Mouse (Mus musculus) embryonic facial prominence, embryonic 15.5 days (tissue): ENCODE data around the gene A630095N17Rik. TPM values are rescaled to one million over a fixed set of nuclear protein-coding genes. Genes with fewer than 3 reads are reported as not detected.
A peak's percentile ranks its signal among the peaks of the same experiment; 100 is the strongest.

ENCODE experiments used
- ATAC-seq: fragments of 200-750 bp; cut with Nextera tagmentation; 2 replicates; pipeline ENCODE4 v1.8.0; 2017; ENCODE audit warnings: low read depth, moderate TSS enrichment; ENCODE audit not compliant: insufficient number of reproducible peaks, low FRiP score, low TSS enrichment
- H3K27ac ChIP-seq: fragments of 300-500 bp; sonication (generic); replicated peaks from 2 replicates; pipeline ENCODE4 v1.5.1; 2015; ENCODE audit warnings: mild to moderate bottlenecking, inconsistent platforms
- H3K27me3 ChIP-seq: fragments of 300-500 bp; sonication (generic); 2 replicates; pipeline ENCODE4 v1.6.1; 2015; ENCODE audit warnings: inconsistent platforms
- H3K36me3 ChIP-seq: fragments of 300-500 bp; sonication (generic); 2 replicates; pipeline ENCODE4 v1.6.1; 2015; ENCODE audit warnings: mild to moderate bottlenecking, inconsistent platforms
- H3K4me1 ChIP-seq: fragments of 300-500 bp; sonication (generic); 2 replicates; pipeline ENCODE4 v1.6.1; 2015; ENCODE audit warnings: inconsistent platforms
- H3K4me2 ChIP-seq: fragments of 300-500 bp; sonication (generic); replicated peaks from 2 replicates; pipeline ENCODE4 v1.6.1; 2015; ENCODE audit warnings: mild to moderate bottlenecking, inconsistent platforms
- H3K4me3 ChIP-seq: fragments of 300-500 bp; sonication (generic); replicated peaks from 2 replicates; pipeline ENCODE4 v1.5.1; 2015; ENCODE audit warnings: mild to moderate bottlenecking, inconsistent platforms
- H3K9ac ChIP-seq: fragments of 300-500 bp; sonication (generic); 2 replicates; pipeline ENCODE4 v1.6.1; 2015; ENCODE audit warnings: inconsistent platforms
- H3K9me3 ChIP-seq: fragments of 300-500 bp; sonication (generic); replicated peaks from 2 replicates; pipeline ENCODE4 v1.6.1; 2016; ENCODE audit warnings: inconsistent platforms
- WGBS: fragments of 180-500 bp; shearing (Covaris S2); methylation state at CpG from one replicate; pipeline ENCODE4 v1.1.7; 2015; 5-methylcytosine and 5-hydroxymethylcytosine counted together
- polyA plus RNA-seq: library from polyadenylated mRNA; unstranded; fragments of >200 nt; fragmentation: Nextera tagmentation; extraction: Ambion mirVana; gene quantifications from 2 replicates; pipeline ENCODE4 v1.2.1, GENCODE M21; 2015

A630095N17Rik gene
- polyA plus RNA-seq, 1 experiment from 2014 or later: not detected

- no peak overlapping the region for H3K9ac ChIP-seq
- H3K4me1 ChIP-seq: peaks cover 18% of the 10 kb centered on the region
- no peak for ATAC-seq
- no peak overlapping the region for H3K4me3 ChIP-seq
- H3K4me2 ChIP-seq: no peak overlapping the region
- peaks cover 51% of the 10 kb centered on the region for H3K27me3 ChIP-seq
- 71% methylated on average over 3 of the region's 3 CpGs for WGBS
- H3K9me3 ChIP-seq: no peaks in the 10 kb centered on the region
- H3K27ac ChIP-seq: no peak overlapping the region
- no peaks in the 10 kb centered on the region for H3K36me3 ChIP-seq
These were observed 10.4 kb downstream of the A630095N17Rik start for GRCm38 (mm10) chr1:75221538-75221937.

- ATAC-seq: peak; percentile 48; the same call in 1 of the 2 replicates
- peak within 1 kb of the TSS; percentile 98 for H3K4me2 ChIP-seq
- peak within 1 kb of the TSS; percentile 48 for H3K9ac ChIP-seq
- WGBS: under 1% methylated on average over 34 of the region's 34 CpGs
- H3K4me3 ChIP-seq: peak within 1 kb of the TSS; percentile 57
- no peaks in the 10 kb centered on the region for H3K9me3 ChIP-seq
- peak within 1 kb of the TSS; percentile 51; the same call in 1 of the 2 replicates for H3K27ac ChIP-seq
- H3K4me1 ChIP-seq: peaks cover 18% of the 10 kb centered on the region
- H3K36me3 ChIP-seq: peaks cover 14% of the 10 kb centered on the region
- peaks cover 51% of the 10 kb centered on the region for H3K27me3 ChIP-seq
These were observed 12.4 kb downstream of the A630095N17Rik start, which contains the start of gene Tuba4a for GRCm38 (mm10) chr1:75219531-75219930. Tuba4a (minus strand) TSS chr1:75219865.

GRCm38 (mm10) chr1:75219078-75219477 is 12.8 kb downstream of the A630095N17Rik start:
- H3K27ac ChIP-seq: peak overlapping the region; percentile 51; the same call in 1 of the 2 replicates
- H3K4me1 ChIP-seq: peaks cover 18% of the 10 kb centered on the region
- H3K9me3 ChIP-seq: no peaks in the 10 kb centered on the region
- H3K36me3 ChIP-seq: peaks cover 18% of the 10 kb centered on the region
- peak; percentile 85 for ATAC-seq
- peaks cover 51% of the 10 kb centered on the region for H3K27me3 ChIP-seq
- H3K9ac ChIP-seq: peak overlapping the region; percentile 48
- under 1% methylated on average over 24 of the region's 24 CpGs for WGBS
- peak overlapping the region; percentile 98 for H3K4me2 ChIP-seq
- H3K4me3 ChIP-seq: peak overlapping the region; percentile 57

- peak overlapping the region; percentile 51 for H3K27ac ChIP-seq
- H3K9ac ChIP-seq: 0 out of 2 replicates have a peak overlapping the region, but pooled peaks have one; percentile 21
- under 1% methylated on average over 38 of the region's 38 CpGs for WGBS
- H3K36me3 ChIP-seq: peaks cover 25% of the 10 kb centered on the region
- peaks cover 51% of the 10 kb centered on the region for H3K27me3 ChIP-seq
- peak; percentile 49 for ATAC-seq
- H3K4me2 ChIP-seq: peak overlapping the region; percentile 98
- H3K4me1 ChIP-seq: peaks cover 18% of the 10 kb centered on the region
- no peaks in the 10 kb centered on the region for H3K9me3 ChIP-seq
- peak overlapping the region; percentile 57 for H3K4me3 ChIP-seq
These were observed 13.5 kb downstream of the A630095N17Rik start for GRCm38 (mm10) chr1:75218227-75219001.

- H3K4me2 ChIP-seq: peak overlapping the region; percentile 98
- peaks cover 19% of the 10 kb centered on the region for H3K4me1 ChIP-seq
- H3K9ac ChIP-seq: no peak overlapping the region
- no peaks in the 10 kb centered on the region for H3K9me3 ChIP-seq
- H3K4me3 ChIP-seq: peak overlapping the region; percentile 57
- 5% methylated on average over 6 of the region's 6 CpGs for WGBS
- ATAC-seq: no peak
- peaks cover 51% of the 10 kb centered on the region for H3K27me3 ChIP-seq
- H3K36me3 ChIP-seq: peaks cover 30% of the 10 kb centered on the region
- peak overlapping the region; percentile 51 for H3K27ac ChIP-seq
These were observed 14.0 kb downstream of the A630095N17Rik start for GRCm38 (mm10) chr1:75217893-75218226.

GRCm38 (mm10) chr1:75216797-75217585 is 14.9 kb downstream of the A630095N17Rik start:
- Histone ChIP-seq H3K4me1 (peaks cover 27% of the 10 kb centered on the region), H3K9me3 (no peaks in the 10 kb centered on the region), H3K4me2 (0 out of 2 replicates have a peak overlapping the region, but pooled peaks have one; percentile 98), H3K4me3 (no peak overlapping the region), H3K9ac (no peak overlapping the region), H3K36me3 (peaks cover 37% of the 10 kb centered on the region), H3K27me3 (peaks cover 51% of the 10 kb centered on the region), H3K27ac (no peak overlapping the region)
- 71% methylated on average over 13 of the region's 13 CpGs for WGBS
- no peak for ATAC-seq

GRCm38 (mm10) chr1:75215785-75216184 is 16.1 kb downstream of the A630095N17Rik start:
- Histone ChIP-seq H3K36me3 (peaks cover 41% of the 10 kb centered on the region), H3K27me3 (peaks cover 41% of the 10 kb centered on the region), H3K27ac (no peak overlapping the region), H3K9me3 (no peaks in the 10 kb centered on the region), H3K4me2 (no peak overlapping the region), H3K9ac (no peak overlapping the region), H3K4me1 (peaks cover 37% of the 10 kb centered on the region), H3K4me3 (no peak overlapping the region)
- 92% methylated on average over 9 of the region's 9 CpGs for WGBS
- ATAC-seq: no peak

GRCm38 (mm10) chr1:75214886-75215285 is 17.0 kb downstream of the A630095N17Rik start:
- Histone ChIP-seq H3K36me3 (peaks cover 41% of the 10 kb centered on the region), H3K4me1 (peaks cover 43% of the 10 kb centered on the region), H3K4me2 (no peak overlapping the region), H3K4me3 (no peak overlapping the region), H3K9ac (no peak overlapping the region), H3K27ac (no peak overlapping the region), H3K27me3 (peaks cover 32% of the 10 kb centered on the region), H3K9me3 (no peaks in the 10 kb centered on the region)
- WGBS: 71% methylated on average over 5 of the region's 5 CpGs
- no peak for ATAC-seq

- peaks cover 41% of the 10 kb centered on the region for H3K36me3 ChIP-seq
- no peak overlapping the region for H3K4me2 ChIP-seq
- no peak overlapping the region for H3K27ac ChIP-seq
- ATAC-seq: no peak
- peaks cover 43% of the 10 kb centered on the region for H3K4me1 ChIP-seq
- H3K4me3 ChIP-seq: no peak overlapping the region
- WGBS: 69% methylated on average over 2 of the region's 2 CpGs
- H3K27me3 ChIP-seq: peaks cover 27% of the 10 kb centered on the region
- H3K9me3 ChIP-seq: no peaks in the 10 kb centered on the region
- no peak overlapping the region for H3K9ac ChIP-seq
These were observed 17.5 kb downstream of the A630095N17Rik start for GRCm38 (mm10) chr1:75214442-75214841.

GRCm38 (mm10) chr1:75213096-75213495 is 18.8 kb downstream of the A630095N17Rik start:
- WGBS: 89% methylated on average over 7 of the region's 7 CpGs
- Histone ChIP-seq H3K4me1 (peaks cover 42% of the 10 kb centered on the region), H3K9me3 (no peaks in the 10 kb centered on the region), H3K27ac (no peak overlapping the region), H3K36me3 (peaks cover 41% of the 10 kb centered on the region), H3K4me2 (no peak overlapping the region), H3K4me3 (no peak overlapping the region), H3K9ac (no peak overlapping the region), H3K27me3 (peaks cover 14% of the 10 kb centered on the region)
- no peak for ATAC-seq

- H3K9me3 ChIP-seq: no peaks in the 10 kb centered on the region
- WGBS: 71% methylated on average over 4 of the region's 4 CpGs
- H3K27me3 ChIP-seq: peaks cover 8% of the 10 kb centered on the region
- H3K4me3 ChIP-seq: no peak overlapping the region
- H3K9ac ChIP-seq: no peak overlapping the region
- no peak overlapping the region for H3K4me2 ChIP-seq
- no peak for ATAC-seq
- H3K27ac ChIP-seq: no peak overlapping the region
- H3K36me3 ChIP-seq: peaks cover 41% of the 10 kb centered on the region
- H3K4me1 ChIP-seq: peaks cover 42% of the 10 kb centered on the region
These were observed 19.4 kb downstream of the A630095N17Rik start for GRCm38 (mm10) chr1:75212542-75212941.
